Mouse (Mus musculus) cerebellum, adult 9-11 months (tissue): ENCODE data around the gene Ciapin1.

ENCODE experiments used
- DNase-seq: peaks from one replicate; pipeline ENCODE4 v3.0.0; 2022

Gene Ciapin1

DNA sequence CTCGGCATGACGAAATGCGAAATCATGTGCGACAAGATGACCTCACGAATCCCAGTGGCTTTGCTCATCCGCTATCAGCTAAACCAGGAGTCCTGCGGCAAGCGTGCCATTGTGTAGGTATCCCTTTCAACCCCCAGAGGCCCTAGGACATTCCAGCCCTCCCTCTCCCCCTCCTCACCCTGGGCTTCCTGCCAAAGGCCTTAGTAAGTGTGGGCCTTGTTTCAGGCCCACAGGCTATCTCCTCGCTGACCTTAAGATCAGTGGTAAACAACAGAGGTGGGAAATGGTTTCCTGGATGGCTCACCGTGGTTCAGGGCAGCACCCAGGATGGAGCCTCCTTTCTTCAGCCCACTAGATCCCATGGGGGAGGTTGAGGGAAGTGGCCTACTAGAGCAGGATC, 60.1 kb downstream of the Ciapin1 start:
- no peak for DNase-seq

GRCm38 (mm10) chr8:94776346-94776745, 61.8 kb downstream of the Ciapin1 start:
- no peak for DNase-seq

GRCm38 (mm10) chr8:94774601-94775000, 63.6 kb downstream of the Ciapin1 start:
- no peak for DNase-seq

GRCm38 (mm10) chr8:94773700-94774171, 64.4 kb downstream of the Ciapin1 start:
- DNase-seq = peak; percentile 51

GRCm38 (mm10) chr8:94773048-94773447, 65.1 kb downstream of the Ciapin1 start:
- no peak for DNase-seq

DNA sequence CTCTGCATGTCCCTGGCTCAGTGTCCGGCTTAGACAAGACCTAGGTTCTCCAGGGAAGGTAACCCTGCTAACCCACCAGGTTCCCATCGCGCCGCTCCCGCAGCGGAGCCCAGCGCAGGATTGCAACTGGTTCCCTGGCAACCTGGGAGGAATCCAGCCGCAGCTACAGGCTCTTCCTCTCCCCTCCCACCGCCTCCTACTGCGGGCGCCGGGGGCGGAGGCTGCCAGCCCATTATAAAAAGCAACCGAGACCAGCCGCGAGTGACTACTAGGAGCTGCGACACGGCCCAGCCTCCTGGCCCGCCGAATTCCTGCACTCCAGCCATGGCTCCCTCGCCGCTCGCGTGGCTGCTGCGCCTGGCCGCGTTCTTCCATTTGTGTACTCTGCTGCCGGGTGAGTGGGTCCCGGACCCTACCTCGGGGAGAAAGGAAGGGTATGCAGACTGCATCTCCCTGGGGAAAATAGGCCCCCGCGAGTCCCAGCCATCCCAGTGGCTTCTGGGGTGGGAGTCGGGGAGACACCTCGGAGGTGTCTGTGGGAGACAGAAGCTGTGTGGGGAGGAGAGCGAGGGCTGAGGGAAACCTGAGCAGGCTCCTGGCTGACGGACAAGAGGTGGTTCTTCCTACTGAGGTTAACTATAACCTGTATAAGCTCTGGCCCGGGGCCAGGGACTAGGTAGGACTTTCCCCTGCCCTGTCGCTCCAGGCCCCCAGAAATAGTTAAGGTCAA, 66.1 kb downstream of the Ciapin1 start, which contains the start of gene Cx3cl1:
TSS of gene Cx3cl1 (plus strand) at position 69 of the 730 bp plus-strand sequence.
- peak; percentile 87 for DNase-seq

DNA sequence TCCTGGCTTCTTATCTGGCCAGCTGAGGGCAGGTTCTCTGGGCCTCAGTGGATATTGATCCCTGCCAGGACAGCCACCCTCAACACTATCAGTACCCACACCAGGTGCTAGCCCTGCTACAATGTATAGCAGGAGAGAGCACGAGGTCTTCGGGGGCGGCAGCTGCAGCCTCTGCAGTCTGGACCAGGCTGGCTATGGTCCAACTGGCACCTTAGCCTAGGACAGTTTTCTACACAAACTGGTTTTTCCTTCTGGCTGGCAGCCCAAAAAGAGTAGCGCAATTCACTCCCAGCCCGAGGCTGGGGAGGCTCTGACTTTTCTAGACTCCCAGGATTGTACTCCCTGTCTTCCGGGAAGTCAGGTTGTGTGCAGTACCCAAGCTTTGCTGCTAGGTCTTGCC, 67.2 kb downstream of the Ciapin1 start:
- DNase-seq = peak; percentile 54
